Mouse (Mus musculus) ovary, postnatal 10 days (tissue): ENCODE results near the gene Dis3l2.

Experiments used
- DNase-seq: peaks from one replicate; pipeline ENCODE4 v3.0.0; 2022; ENCODE audit warnings: low spot score

The Dis3l2 gene

GRCm38 (mm10) chr1:86733160-86733821 lies 29.7 kb downstream of the Dis3l2 start:
- no peak for DNase-seq

- DNase-seq, result no peak
Observed at GRCm38 (mm10) chr1:86736414-86736813, 32.8 kb downstream of the Dis3l2 start.

- no peak for DNase-seq
Observed at GRCm38 (mm10) chr1:86742896-86743295, 39.3 kb downstream of the Dis3l2 start.

- no peak for DNase-seq
Observed at GRCm38 (mm10) chr1:86747034-86747433, 43.4 kb downstream of the Dis3l2 start.

GRCm38 (mm10) chr1:86750094-86750493 lies 46.5 kb downstream of the Dis3l2 start:
- no peak for DNase-seq

- no peak for DNase-seq
Observed at GRCm38 (mm10) chr1:86753416-86753815, 49.8 kb downstream of the Dis3l2 start.

- no peak for DNase-seq
Observed at GRCm38 (mm10) chr1:86754335-86754734, 50.7 kb downstream of the Dis3l2 start.

GRCm38 (mm10) chr1:86758091-86758490 lies 54.5 kb downstream of the Dis3l2 start:
- DNase-seq, result no peak

GRCm38 (mm10) chr1:86762161-86762560 lies 58.6 kb downstream of the Dis3l2 start:
- no peak for DNase-seq

- no peak for DNase-seq
Observed at GRCm38 (mm10) chr1:86801241-86801640, 97.6 kb downstream of the Dis3l2 start.

- DNase-seq, result no peak
Observed at GRCm38 (mm10) chr1:86811756-86812155, 108.1 kb downstream of the Dis3l2 start.

GRCm38 (mm10) chr1:86822266-86822665 lies 118.7 kb downstream of the Dis3l2 start:
- no peak for DNase-seq

GRCm38 (mm10) chr1:86834351-86834987 lies 130.9 kb downstream of the Dis3l2 start:
- no peak for DNase-seq

- DNase-seq, result no peak
Observed at GRCm38 (mm10) chr1:86834988-86835387, 131.4 kb downstream of the Dis3l2 start.

- no peak for DNase-seq
Observed at GRCm38 (mm10) chr1:86850754-86851153, 147.1 kb downstream of the Dis3l2 start.

GRCm38 (mm10) chr1:86858876-86859275 lies 155.3 kb downstream of the Dis3l2 start:
- DNase-seq, result no peak

- DNase-seq, result no peak
Observed at GRCm38 (mm10) chr1:86859371-86859770, 155.8 kb downstream of the Dis3l2 start.

GRCm38 (mm10) chr1:86873745-86874144 lies 170.1 kb downstream of the Dis3l2 start:
- DNase-seq, result no peak

GRCm38 (mm10) chr1:86878743-86879142 lies 175.1 kb downstream of the Dis3l2 start:
- DNase-seq, result no peak

GRCm38 (mm10) chr1:86879547-86879946 lies 175.9 kb downstream of the Dis3l2 start:
- no peak for DNase-seq

- no peak for DNase-seq
Observed at GRCm38 (mm10) chr1:86887060-86887459, 183.5 kb downstream of the Dis3l2 start.

GRCm38 (mm10) chr1:86912481-86912880 lies 208.9 kb downstream of the Dis3l2 start:
- DNase-seq, result no peak

- DNase-seq, result no peak
Observed at GRCm38 (mm10) chr1:86913896-86914295, 210.3 kb downstream of the Dis3l2 start.

GRCm38 (mm10) chr1:86914697-86915096 lies 211.1 kb downstream of the Dis3l2 start:
- no peak for DNase-seq
